Mouse (Mus musculus) 3134 (cell line): ENCODE measurements at regions not wholly inside any gene's neighbourhood (a gene's known extent, or its start where the extent isn't known, plus 50 kb on each side); places are given as distances from the start of the nearest gene placed in this dataset.

Experiments
- DNase-seq: peaks from one replicate; pipeline ENCODE4 v3.0.0-alpha.2; 2011; ENCODE audit warnings: low spot score; ENCODE audit not compliant: insufficient read length; ENCODE audit errors: extremely low read depth

DNA sequence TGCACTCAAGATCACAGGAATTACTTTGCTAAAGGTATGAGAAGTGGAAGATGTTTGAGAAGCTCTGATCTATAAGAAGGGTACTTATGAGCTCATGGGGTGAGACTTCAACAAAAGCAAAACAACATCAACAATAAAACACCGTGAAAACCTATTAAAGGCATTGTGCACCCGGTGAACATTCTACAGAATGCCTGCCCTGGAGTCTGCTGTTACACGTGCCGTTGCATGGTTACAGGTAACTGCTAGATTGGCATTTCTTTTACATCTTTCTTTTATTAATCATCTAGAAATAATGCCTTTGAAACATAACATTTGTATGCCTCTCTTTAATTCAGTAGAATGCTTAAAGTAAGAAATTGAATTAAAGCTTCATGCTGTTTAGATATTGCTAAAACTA is 661.0 kb downstream of the Pcdh18 start:
- no peak for DNase-seq

DNA sequence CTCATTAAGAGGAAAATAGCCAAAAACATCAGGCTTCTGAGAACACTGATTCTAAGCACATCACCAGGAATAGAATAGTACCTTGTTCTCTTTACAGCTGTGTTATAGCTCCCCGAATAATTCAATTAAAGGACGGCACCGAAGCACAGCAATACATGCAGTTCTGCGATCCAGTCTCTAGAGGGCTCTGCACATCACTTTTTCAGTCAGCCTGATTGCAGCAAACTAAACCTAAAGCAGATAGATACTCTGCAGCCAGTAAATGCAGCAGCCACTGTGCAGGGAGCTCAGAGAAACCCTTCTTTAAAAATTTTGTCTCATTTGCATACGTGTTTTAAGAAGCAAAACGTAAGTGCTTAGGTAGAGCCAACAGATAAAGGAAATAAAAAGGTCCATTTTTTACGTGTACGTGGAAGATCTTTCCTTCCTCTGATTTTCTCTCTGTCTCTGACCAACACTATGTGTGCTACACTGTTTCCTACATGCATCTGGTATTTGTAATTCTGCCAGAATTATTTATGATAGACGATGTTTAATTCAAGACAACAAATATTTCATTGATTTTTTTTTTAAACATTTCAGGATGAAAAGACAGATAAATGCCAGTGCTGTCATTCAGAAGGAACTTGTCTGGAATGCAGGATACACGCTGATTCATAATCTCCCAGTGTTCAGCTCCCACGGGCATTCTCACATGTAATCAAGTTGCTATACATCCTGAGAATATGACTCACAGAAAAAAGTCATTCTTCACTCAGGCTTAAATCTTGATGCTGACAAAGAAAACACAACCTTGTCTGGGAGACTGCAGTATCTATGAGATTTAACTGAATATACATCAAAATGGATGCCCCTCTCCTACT is 663.1 kb downstream of the Pcdh18 start:
- peak; percentile 34 for DNase-seq

DNA sequence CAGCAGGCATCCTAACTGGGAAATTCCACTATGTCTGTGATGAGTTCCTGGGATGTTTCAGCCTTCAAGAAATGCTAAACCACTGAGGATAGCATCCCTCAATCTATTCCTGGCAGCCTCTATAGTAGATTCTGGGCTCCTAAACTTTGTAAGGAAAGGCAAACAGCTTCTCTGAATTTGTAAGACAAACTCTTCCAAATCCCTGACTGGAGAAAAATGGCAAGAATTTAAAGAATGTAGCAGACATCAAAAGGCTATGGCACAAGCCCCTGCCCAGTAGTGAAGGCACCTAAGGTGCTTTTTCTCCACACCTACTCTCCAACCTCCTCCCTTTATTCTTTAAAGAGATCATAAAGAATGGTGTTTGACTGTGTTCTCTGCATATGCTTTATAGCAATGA is 688.3 kb downstream of the Pcdh18 start:
- no peak for DNase-seq

DNA sequence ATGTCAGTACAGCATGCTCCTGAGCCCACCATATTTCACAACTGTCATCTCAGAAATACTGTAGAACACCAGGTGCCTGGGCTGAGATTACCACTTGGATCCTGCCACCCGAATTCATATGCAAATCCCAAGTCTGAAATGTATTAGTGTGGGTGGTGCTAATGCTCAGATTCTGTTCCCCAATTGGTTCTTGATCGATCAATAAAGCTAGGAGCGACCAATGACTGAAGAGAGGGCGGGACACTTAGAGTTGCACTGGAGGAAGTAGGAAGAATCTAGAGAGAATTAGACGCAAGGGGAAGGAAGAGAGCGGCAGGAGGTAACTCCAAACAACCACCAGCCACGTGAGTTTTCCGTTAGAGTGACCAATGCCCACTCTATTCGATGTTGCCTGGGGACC is 695.0 kb downstream of the Pcdh18 start:
- peak; percentile 80 for DNase-seq

DNA sequence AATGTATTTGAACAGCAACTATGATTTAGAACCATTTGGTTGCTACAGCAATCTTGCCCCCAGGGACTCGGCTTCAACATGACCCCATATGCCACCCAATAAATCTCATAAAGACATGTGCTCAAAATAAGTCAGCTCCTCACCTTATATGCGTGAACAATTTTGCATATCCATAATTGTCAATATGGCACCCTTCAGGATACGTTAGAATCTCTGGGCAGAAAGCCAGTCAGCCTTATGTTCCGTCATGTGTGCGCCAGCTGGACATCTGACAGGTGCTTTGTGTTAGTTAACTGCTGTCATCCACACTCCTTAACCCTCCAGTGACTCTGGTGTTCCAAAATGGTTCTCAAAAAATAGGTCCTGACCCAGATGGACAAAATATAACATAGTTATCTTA is 724.1 kb downstream of the Pcdh18 start:
- no peak for DNase-seq

DNA sequence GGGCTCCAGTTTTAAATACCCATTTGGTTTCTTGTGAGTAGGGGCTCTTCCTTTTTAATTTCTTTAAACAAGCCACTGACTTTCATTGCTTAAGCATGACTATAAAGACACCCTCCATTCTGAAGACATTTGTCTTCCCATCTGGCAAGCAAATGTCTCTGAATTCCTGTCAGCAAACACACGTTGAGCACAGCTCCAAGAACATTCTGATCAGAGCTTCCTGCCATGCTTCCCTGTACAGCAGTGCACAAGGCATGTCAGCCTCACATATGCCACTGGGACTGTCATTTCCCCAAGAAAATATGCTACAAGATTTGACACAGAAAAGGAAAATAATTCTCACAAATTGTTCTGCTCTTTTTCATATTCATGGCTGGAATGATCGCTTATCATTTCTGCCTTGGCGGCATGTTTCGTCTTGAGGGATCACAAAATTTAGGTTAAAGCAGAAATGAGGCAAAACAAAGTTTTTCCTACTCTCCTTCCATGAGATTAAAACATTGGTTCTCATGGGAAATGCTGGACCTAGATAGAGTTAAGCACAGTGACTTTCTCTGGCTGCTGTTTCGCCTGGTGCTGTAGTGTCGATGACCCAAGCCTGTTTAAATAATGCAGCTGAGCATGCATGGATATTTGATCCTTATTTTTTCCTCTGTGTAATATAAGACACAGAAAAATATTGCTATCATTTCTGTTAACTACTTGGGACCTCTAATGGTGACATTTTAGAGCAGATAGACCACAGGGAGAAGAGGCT is 747.7 kb downstream of the Pcdh18 start:
- no peak for DNase-seq
